Mouse (Mus musculus) intestine, embryonic 14.5 days (tissue): Measurements from ENCODE around the gene Hoxa2. TPM values are rescaled to one million over a fixed set of nuclear protein-coding genes. Genes with fewer than 3 reads are reported as not detected.
A peak's percentile ranks its signal among the peaks of the same experiment; 100 is the strongest.

Experiments used
- ATAC-seq: fragments of 200-750 bp; cut with Nextera tagmentation; replicated peaks from 2 replicates; pipeline ENCODE4 v1.8.0; 2017; ENCODE audit warnings: low read depth, moderate number of reproducible peaks, moderate TSS enrichment, moderate library complexity; ENCODE audit not compliant: low FRiP score, low TSS enrichment
- DNase-seq: peaks from one replicate; pipeline ENCODE4 v3.0.0-alpha.2; 2018; ENCODE audit warnings: low spot score
- H3K27ac ChIP-seq: fragments of 300-500 bp; sonication (generic); 2 replicates; pipeline ENCODE4 v1.5.1; 2014; ENCODE audit warnings: low read depth, mild to moderate bottlenecking, control low read depth
- H3K27me3 ChIP-seq: fragments of 300-500 bp; sonication (generic); replicated peaks from 2 replicates; pipeline ENCODE4 v1.6.1; 2014; ENCODE audit warnings: low read length, control low read depth; ENCODE audit not compliant: control insufficient read depth, insufficient read depth
- H3K36me3 ChIP-seq: fragments of 300-500 bp; sonication (generic); 2 replicates; pipeline ENCODE4 v1.6.1; 2014; ENCODE audit warnings: low read length, control low read depth; ENCODE audit not compliant: control insufficient read depth, insufficient read depth
- H3K4me1 ChIP-seq: fragments of 300-500 bp; sonication (generic); replicated peaks from 2 replicates; pipeline ENCODE4 v1.6.1; 2014; ENCODE audit warnings: low read length, control low read depth, mixed read lengths; ENCODE audit not compliant: control insufficient read depth, insufficient read depth
- H3K4me2 ChIP-seq: fragments of 300-500 bp; sonication (generic); 2 replicates; pipeline ENCODE4 v1.6.1; 2014; ENCODE audit warnings: low read length
- H3K4me3 ChIP-seq: fragments of 300-500 bp; sonication (generic); 2 replicates; pipeline ENCODE4 v1.5.1; 2014; ENCODE audit warnings: low read depth, low read length, control low read depth, mixed read lengths
- H3K9ac ChIP-seq: fragments of 300-500 bp; sonication (generic); 2 replicates; pipeline ENCODE4 v1.6.1; 2014; ENCODE audit warnings: mild to moderate bottlenecking, low read length
- H3K9me3 ChIP-seq: fragments of 300-500 bp; sonication (generic); 2 replicates; pipeline ENCODE4 v1.6.1; 2016; ENCODE audit warnings: low read length, control low read depth; ENCODE audit not compliant: control insufficient read depth
- WGBS: fragments of 180-500 bp; shearing (Covaris S2); extraction: QIAGEN DNeasy Blood & Tissue Kit; methylation state at CpG from one replicate; pipeline ENCODE4 v1.1.7; 2014; 5-methylcytosine and 5-hydroxymethylcytosine counted together
- polyA plus RNA-seq: library from polyadenylated mRNA; unstranded; fragments of >200 nt; fragmentation: Nextera tagmentation; extraction: Ambion mirVana; gene quantifications from 2 replicates; pipeline ENCODE4 v1.2.1, GENCODE M21; 2014

Hoxa2 gene
- polyA plus RNA-seq, 1 experiment from 2014 or later: 10.8 TPM

- H3K27ac ChIP-seq: peak overlapping the region; percentile 93
- no peaks in the 10 kb centered on the region for H3K9me3 ChIP-seq
- WGBS: 2% methylated on average over 30 of the region's 30 CpGs
- H3K9ac ChIP-seq: peak overlapping the region; percentile 87
- peak overlapping the region; percentile 59 for H3K4me3 ChIP-seq
- peaks cover 4% of the 10 kb centered on the region; the same call in 1 of the 2 replicates for H3K36me3 ChIP-seq
- peaks cover 20% of the 10 kb centered on the region for H3K27me3 ChIP-seq
- H3K4me2 ChIP-seq: peak overlapping the region; percentile 70
- H3K4me1 ChIP-seq: peaks cover 43% of the 10 kb centered on the region
- no peak; the same call in 1 of the 2 replicates for ATAC-seq
- DNase-seq: peak; percentile 87
Measured at GRCm38 (mm10) chr6:52160511-52161335, 3.9 kb downstream of the Hoxa2 start.

GRCm38 (mm10) chr6:52159979-52160378 lies 4.7 kb downstream of the Hoxa2 start:
- no peak for ATAC-seq

GRCm38 (mm10) chr6:52159164-52159761 lies 5.4 kb downstream of the Hoxa2 start:
- Histone ChIP-seq H3K9ac (peak overlapping the region; percentile 87), H3K4me1 (peaks cover 35% of the 10 kb centered on the region), H3K27ac (peak overlapping the region; percentile 93), H3K4me2 (peak overlapping the region; percentile 70), H3K36me3 (peaks cover 4% of the 10 kb centered on the region; the same call in 1 of the 2 replicates), H3K27me3 (peaks cover 34% of the 10 kb centered on the region), H3K4me3 (peak overlapping the region; percentile 59), H3K9me3 (no peaks in the 10 kb centered on the region)
- 0 out of 2 replicates have a peak, but pooled peaks have one; percentile 1 for ATAC-seq
- DNase-seq: no peak
- WGBS: 10% methylated on average over 12 of the region's 12 CpGs

More at GRCm38 (mm10) chr6:52159979-52160378, 4.7 kb downstream of the Hoxa2 start:
- peak overlapping the region; percentile 59 for H3K4me3 ChIP-seq
- DNase-seq: peak; percentile 70
- no peaks in the 10 kb centered on the region for H3K9me3 ChIP-seq
- peak overlapping the region; percentile 70 for H3K4me2 ChIP-seq
- 9% methylated on average over 9 of the region's 9 CpGs for WGBS
- H3K9ac ChIP-seq: peak overlapping the region; percentile 87
- H3K4me1 ChIP-seq: peaks cover 38% of the 10 kb centered on the region
- H3K27ac ChIP-seq: peak overlapping the region; percentile 93
- peaks cover 4% of the 10 kb centered on the region; the same call in 1 of the 2 replicates for H3K36me3 ChIP-seq
- H3K27me3 ChIP-seq: peaks cover 27% of the 10 kb centered on the region

GRCm38 (mm10) chr6:52158276-52159051 lies 6.2 kb downstream of the Hoxa2 start, which contains the start of gene Hoxa1:
Gene Hoxa1 (minus strand): TSS chr6:52158317.
- peak within 1 kb of the TSS; percentile 93 for H3K27ac ChIP-seq
- peak within 1 kb of the TSS; percentile 59 for H3K4me3 ChIP-seq
- peaks cover 4% of the 10 kb centered on the region; the same call in 1 of the 2 replicates for H3K36me3 ChIP-seq
- H3K9ac ChIP-seq: peak within 1 kb of the TSS; percentile 87
- H3K27me3 ChIP-seq: peaks cover 42% of the 10 kb centered on the region
- peak; percentile 86 for ATAC-seq
- H3K4me2 ChIP-seq: peak within 1 kb of the TSS; percentile 70
- peak; percentile 92 for DNase-seq
- peaks cover 35% of the 10 kb centered on the region for H3K4me1 ChIP-seq
- no peaks in the 10 kb centered on the region for H3K9me3 ChIP-seq
- under 1% methylated on average over 54 of the region's 55 CpGs for WGBS

- Histone ChIP-seq H3K9me3 (no peaks in the 10 kb centered on the region), H3K4me1 (peaks cover 38% of the 10 kb centered on the region), H3K9ac (peak overlapping the region; percentile 11), H3K4me2 (peak overlapping the region; percentile 70), H3K27ac (no peak overlapping the region), H3K27me3 (peaks cover 47% of the 10 kb centered on the region), H3K4me3 (peak overlapping the region; percentile 59), H3K36me3 (peaks cover under 1% of the 10 kb centered on the region; the same call in 1 of the 2 replicates)
- ATAC-seq (no peak; the same call in 1 of the 2 replicates), DNase-seq (peak; percentile 68)
- WGBS: 1% methylated on average over 32 of the region's 32 CpGs
Measured at GRCm38 (mm10) chr6:52157466-52158275, 7.0 kb downstream of the Hoxa2 start.

- H3K36me3 ChIP-seq: no peaks in the 10 kb centered on the region
- no peak overlapping the region for H3K9ac ChIP-seq
- peak overlapping the region; percentile 70 for H3K4me2 ChIP-seq
- H3K27ac ChIP-seq: no peak overlapping the region
- peak overlapping the region; percentile 59 for H3K4me3 ChIP-seq
- DNase-seq (peak; percentile 59), ATAC-seq (no peak)
- WGBS: 18% methylated on average over 20 of the region's 20 CpGs
- peaks cover 50% of the 10 kb centered on the region for H3K27me3 ChIP-seq
- H3K9me3 ChIP-seq: no peaks in the 10 kb centered on the region
- H3K4me1 ChIP-seq: peaks cover 34% of the 10 kb centered on the region
Measured at GRCm38 (mm10) chr6:52156551-52157200, 8.0 kb downstream of the Hoxa2 start.

- H3K4me3 ChIP-seq: no peak overlapping the region
- H3K4me2 ChIP-seq: no peak overlapping the region
- H3K9me3 ChIP-seq: no peaks in the 10 kb centered on the region
- peaks cover 50% of the 10 kb centered on the region for H3K27me3 ChIP-seq
- H3K4me1 ChIP-seq: peaks cover 31% of the 10 kb centered on the region
- H3K27ac ChIP-seq: no peak overlapping the region
- ATAC-seq (no peak), DNase-seq (peak; percentile 27)
- 70% methylated on average over 3 of the region's 3 CpGs for WGBS
- H3K9ac ChIP-seq: no peak overlapping the region
- no peaks in the 10 kb centered on the region for H3K36me3 ChIP-seq
Measured at GRCm38 (mm10) chr6:52155471-52155870, 9.2 kb downstream of the Hoxa2 start.
